Mouse (Mus musculus): Measurements from ENCODE around the gene Klk14. TPM values are rescaled to one million over a fixed set of nuclear protein-coding genes. Genes with fewer than 3 reads are reported as not detected.

Klk14 gene
- polyA plus RNA-seq, 1 experiment from 2014 or later, result not detected

Other genes with a start within 250 kb of the Klk14 start
- not detected in 2 replicates for gene Cldnd2, start 249.6 kb upstream of the Klk14 start, polyA plus RNA-seq (2015; fragmentation: Nextera tagmentation; extraction: Ambion mirVana)
- gene Etfb, start 246.3 kb upstream of the Klk14 start, polyA plus RNA-seq (2015; fragmentation: Nextera tagmentation; extraction: Ambion mirVana), result 272 and 301 TPM in 2 replicates
- not detected in 2 replicates for gene Gm45233, start 246.3 kb upstream of the Klk14 start, polyA plus RNA-seq (2015; fragmentation: Nextera tagmentation; extraction: Ambion mirVana)
- gene Vsig10l, start 227.3 kb upstream of the Klk14 start, polyA plus RNA-seq (2015; fragmentation: Nextera tagmentation; extraction: Ambion mirVana), result 3.9 and 4.8 TPM in 2 replicates
- gene Iglon5, start 200.3 kb upstream of the Klk14 start, polyA plus RNA-seq (2015; fragmentation: Nextera tagmentation; extraction: Ambion mirVana), result 1.8 and 2.0 TPM in 2 replicates
- not detected in 2 replicates for gene 4931406B18Rik, start 184.5 kb upstream of the Klk14 start, polyA plus RNA-seq (2015; fragmentation: Nextera tagmentation; extraction: Ambion mirVana)
- 1.2 and 1.5 TPM in 2 replicates for gene Cd33, start 146.0 kb upstream of the Klk14 start, polyA plus RNA-seq (2015; fragmentation: Nextera tagmentation; extraction: Ambion mirVana)
- gene Zfp658, start 128.2 kb upstream of the Klk14 start, polyA plus RNA-seq (2015; fragmentation: Nextera tagmentation; extraction: Ambion mirVana), result 4.8 and 4.9 TPM in 2 replicates
- 14.4 and 15.4 TPM in 2 replicates for gene Zfp719, start 110.8 kb upstream of the Klk14 start, polyA plus RNA-seq (2015; fragmentation: Nextera tagmentation; extraction: Ambion mirVana)
- 0.27 and 0.33 TPM in 2 replicates for gene Zfp819, start 83.2 kb upstream of the Klk14 start, polyA plus RNA-seq (2015; fragmentation: Nextera tagmentation; extraction: Ambion mirVana)
- gene Ceacam18, start 55.7 kb upstream of the Klk14 start, polyA plus RNA-seq (2015; fragmentation: Nextera tagmentation; extraction: Ambion mirVana), result not detected in 2 replicates
- gene Siglece, start 30.3 kb upstream of the Klk14 start, polyA plus RNA-seq (2015; fragmentation: Nextera tagmentation; extraction: Ambion mirVana), result 0.62 and 0.70 TPM in 2 replicates
- gene Ctu1, start 18.4 kb upstream of the Klk14 start, polyA plus RNA-seq (2015; fragmentation: Nextera tagmentation; extraction: Ambion mirVana), result 15.0 and 15.2 TPM in 2 replicates
- 0.37 and 0.79 TPM in 2 replicates for gene Klk13, start 22.1 kb downstream of the Klk14 start, polyA plus RNA-seq (2015; fragmentation: Nextera tagmentation; extraction: Ambion mirVana)
- not detected in 2 replicates for gene Klk12, start 78.5 kb downstream of the Klk14 start, polyA plus RNA-seq (2015; fragmentation: Nextera tagmentation; extraction: Ambion mirVana)
- gene Klk11, start 84.2 kb downstream of the Klk14 start, polyA plus RNA-seq (2015; fragmentation: Nextera tagmentation; extraction: Ambion mirVana), result 0.27 and 0.70 TPM in 2 replicates
- 2.0 and 2.1 TPM in 2 replicates for gene Klk10, start 90.6 kb downstream of the Klk14 start, polyA plus RNA-seq (2015; fragmentation: Nextera tagmentation; extraction: Ambion mirVana)
- 0.38 and 0.55 TPM in 2 replicates for gene Klk9, start 101.5 kb downstream of the Klk14 start, polyA plus RNA-seq (2015; fragmentation: Nextera tagmentation; extraction: Ambion mirVana)
- gene Klk8, start 107.2 kb downstream of the Klk14 start, polyA plus RNA-seq (2015; fragmentation: Nextera tagmentation; extraction: Ambion mirVana), result 16.8 and 19.0 TPM in 2 replicates
- not detected in 2 replicates for gene Klk7, start 120.9 kb downstream of the Klk14 start, polyA plus RNA-seq (2015; fragmentation: Nextera tagmentation; extraction: Ambion mirVana)
- not detected in 2 replicates for gene Klk6, start 134.1 kb downstream of the Klk14 start, polyA plus RNA-seq (2015; fragmentation: Nextera tagmentation; extraction: Ambion mirVana)
- 0.26 and 0.27 TPM in 2 replicates for gene Klk5, start 151.6 kb downstream of the Klk14 start, polyA plus RNA-seq (2015; fragmentation: Nextera tagmentation; extraction: Ambion mirVana)
- gene Klk4, start 190.7 kb downstream of the Klk14 start, polyA plus RNA-seq (2015; fragmentation: Nextera tagmentation; extraction: Ambion mirVana), result 0.20 and 0.27 TPM in 2 replicates
- not detected in 2 replicates for gene Klk15, start 243.3 kb downstream of the Klk14 start, polyA plus RNA-seq (2015; fragmentation: Nextera tagmentation; extraction: Ambion mirVana)

All from limb, embryonic 13.5 days (tissue).